Mouse (Mus musculus) E14TG2a.4 (cell line): ENCODE measurements around the gene Ifitm10.

ENCODE experiments used
- CTCF ChIP-seq: conservative IDR thresholded peaks from 2 replicates; pipeline ENCODE4 v1.5.1; 2014; ENCODE audit warnings: low read length
- NANOG ChIP-seq: IDR thresholded peaks from 2 replicates; pipeline ENCODE4 v1.6.1; 2014; ENCODE audit warnings: borderline replicate concordance, low read length, mixed read lengths

GRCm38 (mm10) chr7:142317216-142317615, 56.3 kb downstream of the Ifitm10 start:
- TF ChIP-seq CTCF = no peak
- no peak for TF ChIP-seq NANOG
